Mouse (Mus musculus): ENCODE measurements around the gene Clec1b. TPM values are rescaled to one million over a fixed set of nuclear protein-coding genes. Genes with fewer than 3 reads are reported as not detected.

The Clec1b gene
- polyA plus RNA-seq, 1 experiment from 2014 or later, result 5.1 TPM

- Histone ChIP-seq H3K27me3 (no peaks in the 10 kb centered on the region), H3K9ac (no peak overlapping the region), H3K4me2 (no peak overlapping the region), H3K9me3 (replicated peaks) (no peaks in the 10 kb centered on the region), H3K4me3 (no peak overlapping the region), H3K4me1 (replicated peaks) (no peaks in the 10 kb centered on the region), H3K27ac (no peak overlapping the region), H3K36me3 (no peaks in the 10 kb centered on the region)
- ATAC-seq (replicated peaks; ENCODE audit: insufficient number of reproducible peaks, insufficient read depth, low FRiP score, low read depth), result no peak
- 84% methylated on average over 1 of the region's 1 CpGs for WGBS
Observed at GRCm38 (mm10) chr6:129414177-129414576, 17.1 kb downstream of the Clec1b start.

- no peak overlapping the region for H3K9ac ChIP-seq
- WGBS, result 71% methylated on average over 3 of the region's 3 CpGs
- no peaks in the 10 kb centered on the region for H3K9me3 ChIP-seq (replicated peaks)
- no peaks in the 10 kb centered on the region for H3K27me3 ChIP-seq
- no peak overlapping the region for H3K4me2 ChIP-seq
- H3K4me1 ChIP-seq (replicated peaks), result peaks cover 14% of the 10 kb centered on the region
- no peak for ATAC-seq (replicated peaks; ENCODE audit: insufficient number of reproducible peaks, insufficient read depth, low FRiP score, low read depth)
- H3K36me3 ChIP-seq, result no peaks in the 10 kb centered on the region
- H3K4me3 ChIP-seq, result no peak overlapping the region
- no peak overlapping the region for H3K27ac ChIP-seq
Observed at GRCm38 (mm10) chr6:129422311-129422710, 25.2 kb downstream of the Clec1b start.

- Histone ChIP-seq H3K9me3 (replicated peaks) (no peaks in the 10 kb centered on the region), H3K27me3 (no peaks in the 10 kb centered on the region), H3K36me3 (no peaks in the 10 kb centered on the region), H3K4me2 (peak overlapping the region; percentile 30), H3K4me3 (no peak overlapping the region), H3K27ac (peak overlapping the region; percentile 27), H3K4me1 (replicated peaks) (peaks cover 14% of the 10 kb centered on the region), H3K9ac (no peak overlapping the region)
- peak; percentile 37; the same call in 1 of the 2 replicates for ATAC-seq (replicated peaks; ENCODE audit: insufficient number of reproducible peaks, insufficient read depth, low FRiP score, low read depth)
- WGBS, result 46% methylated on average over 4 of the region's 4 CpGs
Observed at GRCm38 (mm10) chr6:129423040-129423733, 26.1 kb downstream of the Clec1b start.

- Histone ChIP-seq H3K4me1 (replicated peaks) (peaks cover 14% of the 10 kb centered on the region), H3K27ac (peak overlapping the region; percentile 37; the same call in 1 of the 2 replicates), H3K4me3 (no peak overlapping the region), H3K36me3 (no peaks in the 10 kb centered on the region), H3K4me2 (peak overlapping the region; percentile 30), H3K9me3 (replicated peaks) (no peaks in the 10 kb centered on the region), H3K27me3 (no peaks in the 10 kb centered on the region), H3K9ac (no peak overlapping the region)
- WGBS, result 11% methylated on average over 1 of the region's 1 CpGs
- peak; percentile 69 for ATAC-seq (replicated peaks; ENCODE audit: insufficient number of reproducible peaks, insufficient read depth, low FRiP score, low read depth)
Observed at GRCm38 (mm10) chr6:129423734-129424072, 26.6 kb downstream of the Clec1b start.

GRCm38 (mm10) chr6:129425217-129425616, 28.1 kb downstream of the Clec1b start:
- Histone ChIP-seq H3K4me2 (no peak overlapping the region), H3K9me3 (replicated peaks) (no peaks in the 10 kb centered on the region), H3K27ac (peak overlapping the region; percentile 72), H3K27me3 (no peaks in the 10 kb centered on the region), H3K36me3 (no peaks in the 10 kb centered on the region), H3K4me1 (replicated peaks) (peaks cover 14% of the 10 kb centered on the region), H3K9ac (no peak overlapping the region), H3K4me3 (no peak overlapping the region)
- 53% methylated on average over 5 of the region's 5 CpGs for WGBS
- ATAC-seq (replicated peaks; ENCODE audit: insufficient number of reproducible peaks, insufficient read depth, low FRiP score, low read depth), result no peak

GRCm38 (mm10) chr6:129425812-129426211, 28.7 kb downstream of the Clec1b start:
- Histone ChIP-seq H3K4me2 (no peak overlapping the region), H3K27ac (peak overlapping the region; percentile 65; the same call in 1 of the 2 replicates), H3K4me3 (no peak overlapping the region), H3K9ac (no peak overlapping the region), H3K36me3 (no peaks in the 10 kb centered on the region), H3K9me3 (replicated peaks) (no peaks in the 10 kb centered on the region), H3K27me3 (no peaks in the 10 kb centered on the region), H3K4me1 (replicated peaks) (peaks cover 14% of the 10 kb centered on the region)
- 32% methylated on average over 5 of the region's 5 CpGs for WGBS
- ATAC-seq (replicated peaks; ENCODE audit: insufficient number of reproducible peaks, insufficient read depth, low FRiP score, low read depth), result peak; percentile 83

- H3K4me2 ChIP-seq, result no peak overlapping the region
- H3K36me3 ChIP-seq, result no peaks in the 10 kb centered on the region
- no peak overlapping the region for H3K27ac ChIP-seq
- 71% methylated on average over 4 of the region's 4 CpGs for WGBS
- no peaks in the 10 kb centered on the region for H3K27me3 ChIP-seq
- H3K4me1 ChIP-seq (replicated peaks), result peaks cover 14% of the 10 kb centered on the region
- no peak overlapping the region for H3K9ac ChIP-seq
- no peak overlapping the region for H3K4me3 ChIP-seq
- no peaks in the 10 kb centered on the region for H3K9me3 ChIP-seq (replicated peaks)
- ATAC-seq (replicated peaks; ENCODE audit: insufficient number of reproducible peaks, insufficient read depth, low FRiP score, low read depth), result no peak
Observed at GRCm38 (mm10) chr6:129427281-129427680, 30.2 kb downstream of the Clec1b start.

GRCm38 (mm10) chr6:129434239-129434638, 37.1 kb downstream of the Clec1b start:
- Histone ChIP-seq H3K4me2 (no peak overlapping the region), H3K27ac (no peak overlapping the region), H3K9me3 (replicated peaks) (no peaks in the 10 kb centered on the region), H3K4me1 (replicated peaks) (no peaks in the 10 kb centered on the region), H3K27me3 (no peaks in the 10 kb centered on the region), H3K36me3 (no peaks in the 10 kb centered on the region), H3K4me3 (no peak overlapping the region), H3K9ac (no peak overlapping the region)
- no peak for ATAC-seq (replicated peaks; ENCODE audit: insufficient number of reproducible peaks, insufficient read depth, low FRiP score, low read depth)
- 68% methylated on average over 5 of the region's 5 CpGs for WGBS

GRCm38 (mm10) chr6:129436025-129436424, 38.9 kb downstream of the Clec1b start:
- H3K9ac ChIP-seq, result no peak overlapping the region
- no peaks in the 10 kb centered on the region for H3K27me3 ChIP-seq
- no peaks in the 10 kb centered on the region for H3K4me1 ChIP-seq (replicated peaks)
- H3K9me3 ChIP-seq (replicated peaks), result no peaks in the 10 kb centered on the region
- no peak overlapping the region for H3K4me3 ChIP-seq
- no peak for ATAC-seq (replicated peaks; ENCODE audit: insufficient number of reproducible peaks, insufficient read depth, low FRiP score, low read depth)
- no peak overlapping the region for H3K4me2 ChIP-seq
- H3K36me3 ChIP-seq, result no peaks in the 10 kb centered on the region
- H3K27ac ChIP-seq, result no peak overlapping the region
- 73% methylated on average over 3 of the region's 3 CpGs for WGBS

GRCm38 (mm10) chr6:129438033-129438432, 40.9 kb downstream of the Clec1b start:
- no peak overlapping the region for H3K9ac ChIP-seq
- no peak overlapping the region for H3K4me2 ChIP-seq
- H3K4me1 ChIP-seq (replicated peaks), result no peaks in the 10 kb centered on the region
- no peaks in the 10 kb centered on the region for H3K9me3 ChIP-seq (replicated peaks)
- no peak overlapping the region for H3K27ac ChIP-seq
- H3K36me3 ChIP-seq, result no peaks in the 10 kb centered on the region
- no peak for ATAC-seq (replicated peaks; ENCODE audit: insufficient number of reproducible peaks, insufficient read depth, low FRiP score, low read depth)
- H3K27me3 ChIP-seq, result no peaks in the 10 kb centered on the region
- 75% methylated on average over 2 of the region's 2 CpGs for WGBS
- H3K4me3 ChIP-seq, result no peak overlapping the region

GRCm38 (mm10) chr6:129449743-129450142, 52.6 kb downstream of the Clec1b start:
- no peaks in the 10 kb centered on the region for H3K27me3 ChIP-seq
- no peaks in the 10 kb centered on the region; the same call in 1 of the 2 replicates for H3K4me1 ChIP-seq (replicated peaks)
- no peak overlapping the region for H3K9ac ChIP-seq
- H3K27ac ChIP-seq, result peak overlapping the region; percentile 20; the same call in 1 of the 2 replicates
- 0 out of 2 replicates have a peak overlapping the region, but pooled peaks have one; percentile 8 for H3K4me3 ChIP-seq
- H3K36me3 ChIP-seq, result no peaks in the 10 kb centered on the region
- ATAC-seq (replicated peaks; ENCODE audit: insufficient number of reproducible peaks, insufficient read depth, low FRiP score, low read depth), result no peak
- H3K9me3 ChIP-seq (replicated peaks), result no peaks in the 10 kb centered on the region
- WGBS, result 62% methylated on average over 6 of the region's 6 CpGs
- peak overlapping the region; percentile 6; the same call in 1 of the 2 replicates for H3K4me2 ChIP-seq

All from heart, embryonic 15.5 days (tissue).